Mouse (Mus musculus): ENCODE data around the gene Zfp710. TPM values are rescaled to one million over a fixed set of nuclear protein-coding genes. Genes with fewer than 3 reads are reported as not detected.

The Zfp710 gene
- total and polyA plus RNA-seq, 3 experiments, result 14.8 to 19.1 TPM; not detected in 1

DNA sequence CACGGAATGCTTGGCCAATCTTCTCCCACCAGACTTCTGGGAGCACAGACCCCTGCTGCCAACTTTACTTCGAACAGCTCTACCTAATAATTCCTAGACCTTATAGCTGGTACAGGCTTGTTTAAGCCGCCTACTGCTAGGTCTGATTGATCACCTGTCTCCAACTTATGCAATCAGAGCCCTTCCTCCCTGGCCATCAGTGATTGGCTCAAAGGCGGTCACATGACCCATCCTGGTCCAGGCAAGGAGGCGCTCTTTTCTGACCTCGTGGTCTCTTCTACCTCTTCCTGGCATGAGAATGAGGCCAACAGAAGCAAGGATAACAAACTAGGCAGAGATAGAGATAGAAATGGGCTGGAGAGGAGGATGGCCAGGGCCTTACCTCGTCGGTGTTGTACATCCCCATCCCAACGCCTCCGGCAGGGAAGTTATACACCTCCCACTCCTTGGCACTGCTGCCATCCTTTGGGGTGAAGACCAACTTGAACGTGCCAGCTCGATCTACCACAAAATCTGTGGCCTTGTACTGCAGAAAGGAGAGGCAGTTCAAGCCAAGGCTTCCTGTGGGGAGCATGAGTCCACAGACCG lies 73.9 kb downstream of the Zfp710 start:
- no peak for DNase-seq (ENCODE audit: low read depth, low spot score)
- no peaks in the 10 kb centered on the region for H3K79me2 ChIP-seq (ENCODE audit: control insufficient read depth, insufficient read depth, low read length, poor library complexity)
- H3K9ac ChIP-seq (ENCODE audit: control insufficient read depth, low read depth, low read length, poor library complexity, severe bottlenecking), result no peak overlapping the region
- no peaks in the 10 kb centered on the region for H3K4me1 ChIP-seq (ENCODE audit: control insufficient read depth in 1 of 2, insufficient read depth in 2 of 2, low read length in 2 of 2)
- no peak for TF ChIP-seq ZC3H11A (IDR thresholded peaks at IDR 0.05; ENCODE audit: low read depth, low read length)
- no peak for TF ChIP-seq TCF12 (IDR thresholded peaks at IDR 0.05; ENCODE audit: low read depth, low read length)
- no peak for TF ChIP-seq NRF1 (IDR thresholded peaks at IDR 0.05; ENCODE audit: insufficient read depth, low read depth, low read length, poor library complexity, severe bottlenecking)
- no peak for TF ChIP-seq HCFC1 (IDR thresholded peaks at IDR 0.05; ENCODE audit: low read depth, low read length)
- no peak for TF ChIP-seq RCOR1 (IDR thresholded peaks at IDR 0.05; ENCODE audit: low read depth, low read length)
- peak; percentile 83 for TF ChIP-seq USF1 (IDR thresholded peaks at IDR 0.05; ENCODE audit: low read depth, low read length)
- TF ChIP-seq ELF1 (IDR thresholded peaks at IDR 0.05; ENCODE audit: low read depth, low read length), result no peak
- no peak for TF ChIP-seq EP300 (IDR thresholded peaks at IDR 0.05; ENCODE audit: low read depth in 1 of 2, low read length in 2 of 2)
- H3K36me3 ChIP-seq (ENCODE audit: control insufficient read depth in 1 of 2, insufficient read depth in 2 of 2, low read length in 2 of 2), result peaks cover 0 to 4% of the 10 kb centered on the region in 2 experiments; a peak in 1 of 4 replicates
- H3K9me3 ChIP-seq (replicated peaks; ENCODE audit: insufficient read depth, low read length), result no peaks in the 10 kb centered on the region
- H3K27ac ChIP-seq (ENCODE audit: control insufficient read depth, low read depth, low read length), result no peak overlapping the region
- no peak overlapping the region for H3K4me3 ChIP-seq (ENCODE audit: control insufficient read depth in 1 of 2, insufficient read depth in 1 of 2, low read depth in 2 of 2, low read length in 2 of 2)
- no peaks in the 10 kb centered on the region for H3K27me3 ChIP-seq (ENCODE audit: control insufficient read depth in 1 of 2, insufficient read depth in 2 of 2, low read length in 2 of 2)

DNA sequence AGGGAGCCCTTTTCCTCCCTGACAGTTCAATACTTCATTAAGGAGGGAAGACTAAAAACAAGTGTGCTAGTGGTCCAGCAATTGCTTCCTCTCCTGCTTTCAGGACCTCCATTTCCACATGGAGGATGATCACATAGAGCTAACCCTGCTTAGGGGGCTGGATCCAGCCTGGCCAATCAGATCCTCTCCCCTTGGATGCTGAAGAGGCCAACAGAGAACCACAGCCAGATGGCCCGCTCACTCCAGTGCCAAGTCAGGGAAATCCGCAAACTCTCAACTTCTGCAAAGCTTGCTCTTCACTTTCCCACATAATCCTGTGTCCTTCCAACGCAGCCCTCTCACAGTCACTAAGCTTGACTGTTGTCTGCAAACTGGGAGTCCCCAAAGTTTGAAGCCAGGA lies 78.7 kb downstream of the Zfp710 start:
- TF ChIP-seq POLR2A (IDR thresholded peaks at IDR 0.05; ENCODE audit: control insufficient read depth in 1 of 2, insufficient read depth in 1 of 2, low read depth in 1 of 2, low read length in 2 of 2, poor library complexity in 1 of 2) (no peak), EP300 (IDR thresholded peaks at IDR 0.05; ENCODE audit: low read depth in 1 of 2, low read length in 2 of 2) (no peak), CTCF (IDR thresholded peaks at IDR 0.05 in 2 of 3, conservative IDR thresholded peaks at IDR 0.05 in 1 of 3; ENCODE audit: control insufficient read depth in 1 of 3, insufficient read depth in 1 of 3, low read depth in 2 of 3, low read length in 3 of 3, poor library complexity in 1 of 3, severe bottlenecking in 1 of 3) (no peak), HCFC1 (IDR thresholded peaks at IDR 0.05; ENCODE audit: low read depth, low read length) (no peak), TBP (IDR thresholded peaks at IDR 0.05; ENCODE audit: low read depth, low read length) (no peak), MAZ (IDR thresholded peaks at IDR 0.05; ENCODE audit: low read depth, low read length) (no peak), RAD21 (IDR thresholded peaks at IDR 0.05; ENCODE audit: low read depth, low read length) (no peak), BHLHE40 (IDR thresholded peaks at IDR 0.05; ENCODE audit: borderline replicate concordance, low read depth, low read length) (no peak), ELF1 (IDR thresholded peaks at IDR 0.05; ENCODE audit: low read depth, low read length) (no peak), ZMIZ1 (IDR thresholded peaks at IDR 0.05; ENCODE audit: low read depth, low read length) (no peak), GATA1 (IDR thresholded peaks at IDR 0.05; ENCODE audit: low read depth, low read length) (no peak), TCF12 (IDR thresholded peaks at IDR 0.05; ENCODE audit: low read depth, low read length) (no peak), SMC3 (IDR thresholded peaks at IDR 0.05; ENCODE audit: low read depth, low read length) (no peak), NRF1 (IDR thresholded peaks at IDR 0.05; ENCODE audit: insufficient read depth, low read depth, low read length, poor library complexity, severe bottlenecking) (no peak), POLR2AphosphoS2 (IDR thresholded peaks at IDR 0.05; ENCODE audit: low read length) (no peak)
- DNase-seq (ENCODE audit: low read depth, low spot score), result no peak

More for the DNA sequence above, 78.7 kb downstream of the Zfp710 start:
- Histone ChIP-seq H3K4me1 (ENCODE audit: control insufficient read depth in 1 of 2, insufficient read depth in 2 of 2, low read length in 2 of 2) (no peaks in the 10 kb centered on the region), H3K9ac (ENCODE audit: control insufficient read depth, low read depth, low read length, poor library complexity, severe bottlenecking) (no peak overlapping the region), H3K36me3 (ENCODE audit: control insufficient read depth in 1 of 2, insufficient read depth in 2 of 2, low read length in 2 of 2) (peaks cover 0 to 5% of the 10 kb centered on the region in 2 experiments; a peak in 2 of 4 replicates), H3K79me2 (ENCODE audit: control insufficient read depth, insufficient read depth, low read length, poor library complexity) (peaks cover 15% of the 10 kb centered on the region), H3K4me3 (ENCODE audit: control insufficient read depth in 1 of 2, insufficient read depth in 1 of 2, low read depth in 2 of 2, low read length in 2 of 2) (no peak overlapping the region), H3K27me3 (ENCODE audit: control insufficient read depth in 1 of 2, insufficient read depth in 2 of 2, low read length in 2 of 2) (no peaks in the 10 kb centered on the region), H3K27ac (ENCODE audit: control insufficient read depth, low read depth, low read length) (no peak overlapping the region), H3K9me3 (replicated peaks; ENCODE audit: insufficient read depth, low read length) (no peaks in the 10 kb centered on the region)

Measured in MEL (cell line).